Comparison of ENCODE assay signal across 14 mouse cellular contexts in the genomic region with DNA sequence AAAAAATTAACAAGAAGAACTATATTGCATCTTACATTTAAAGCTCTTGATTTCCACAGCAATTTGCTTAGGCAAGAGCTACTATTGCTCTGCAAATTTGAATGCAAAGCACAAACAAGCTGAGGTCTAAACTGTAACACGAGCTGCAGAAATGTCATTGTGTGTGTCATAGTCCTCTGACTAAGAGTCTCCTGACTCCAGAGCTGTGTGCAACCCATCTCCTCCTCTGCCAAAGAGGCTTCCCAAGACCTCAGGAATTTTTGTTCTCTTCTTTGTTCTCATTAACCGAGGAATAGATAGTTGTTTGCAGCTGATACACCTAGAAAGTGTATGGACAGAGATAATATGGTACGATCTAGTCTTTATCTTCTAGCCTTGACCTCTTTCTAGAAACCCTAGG. TPM values are rescaled to one million over a fixed set of nuclear protein-coding genes. Genes with fewer than 3 reads are reported as not detected.
DNase-seq lines count a peak whose midpoint lies in the region; ATAC-seq and TF ChIP-seq lines count a peak whose summit lies in the region.
"Had no signal": no experiment of that assay in that cellular context is flagged by ENCODE, and none has a peak within 500 bp of the region (broad histone marks: within the 10 kb centered on the region; RNA-seq: fewer than 3 reads in every experiment).

No protein-coding gene starts in this region.

- no peak overlapping the region for H3K4me3 ChIP-seq in heart, postnatal 0 days (ENCODE audit: low read depth, low read length)
- H3K4me3 ChIP-seq in bone marrow macrophage, adult 2 months (ENCODE audit: insufficient read depth, low read length) = peak overlapping the region; percentile 47
- no peak overlapping the region for H3K4me3 ChIP-seq in limb, embryonic 10.5 days
- H3K4me3 ChIP-seq: embryonic facial prominence, embryonic 15.5 days; heart, embryonic 13.5 days; limb, embryonic 15.5 days had no signal

- no peaks in the 10 kb centered on the region for H3K36me3 ChIP-seq in heart, postnatal 0 days (replicated peaks; ENCODE audit: control insufficient read depth, insufficient read depth, low read length)
- no peaks in the 10 kb centered on the region for H3K36me3 ChIP-seq in limb, embryonic 10.5 days
- H3K36me3 ChIP-seq: embryonic facial prominence, embryonic 15.5 days; G1E; heart, embryonic 13.5 days; limb, embryonic 15.5 days had no signal

- no peaks in the 10 kb centered on the region for H3K9me3 ChIP-seq in heart, postnatal 0 days (replicated peaks; ENCODE audit: control insufficient read depth, low read length)
- no peaks in the 10 kb centered on the region for H3K9me3 ChIP-seq in limb, embryonic 10.5 days (replicated peaks)
- H3K9me3 ChIP-seq: embryonic facial prominence, embryonic 15.5 days; heart, embryonic 13.5 days; limb, embryonic 15.5 days had no signal

- peak overlapping the region; percentile 77 for H3K27ac ChIP-seq in heart, postnatal 0 days (ENCODE audit: low read depth)
- peak overlapping the region; percentile 93 for H3K27ac ChIP-seq in bone marrow macrophage, adult 2 months (ENCODE audit: insufficient read depth, low read depth, low read length)
- H3K27ac ChIP-seq in limb, embryonic 10.5 days = no peak overlapping the region
- H3K27ac ChIP-seq: embryonic facial prominence, embryonic 15.5 days; heart, embryonic 13.5 days; limb, embryonic 15.5 days had no signal

- no peak; the same call in 1 of the 2 replicates for TF ChIP-seq EP300 in heart, postnatal 0 days (IDR thresholded peaks at IDR 0.05; ENCODE audit: low read depth)

- H3K4me2 ChIP-seq in heart, postnatal 0 days (ENCODE audit: low read depth, low read length) = peak overlapping the region; percentile 30
- H3K4me2 ChIP-seq: embryonic facial prominence, embryonic 15.5 days; heart, embryonic 13.5 days; limb, embryonic 15.5 days had no signal

- no peak for TF ChIP-seq CTCF in heart, postnatal 0 days (IDR thresholded peaks at IDR 0.05; ENCODE audit: low read depth)
- no peak for TF ChIP-seq CTCF in bone marrow macrophage, adult 2 months (IDR thresholded peaks at IDR 0.05; ENCODE audit: low read depth, low read length)

- H3K4me1 ChIP-seq in heart, postnatal 0 days (ENCODE audit: control insufficient read depth, insufficient read depth) = peaks cover 9% of the 10 kb centered on the region; the same call in 1 of the 2 replicates
- H3K4me1 ChIP-seq in bone marrow macrophage, adult 2 months (ENCODE audit: control insufficient read depth, insufficient read depth, low read length) = peaks cover 53% of the 10 kb centered on the region
- H3K4me1 ChIP-seq in limb, embryonic 10.5 days = no peaks in the 10 kb centered on the region
- H3K4me1 ChIP-seq: embryonic facial prominence, embryonic 15.5 days; limb, embryonic 15.5 days had no signal

- TF ChIP-seq POLR2A in bone marrow macrophage, adult 2 months (IDR thresholded peaks at IDR 0.05; ENCODE audit: borderline replicate concordance, low read depth, low read length) = no peak

- WGBS in heart, postnatal 0 days = 36% methylated on average over 3 of the region's 3 CpGs
- whole genome bisulfite sequencing in limb, embryonic 10.5 days = 83% methylated on average over 3 of the region's 3 CpGs

- ATAC-seq in heart, postnatal 0 days (ENCODE audit: insufficient read depth, low read depth) = no peak
- ATAC-seq in CD4-positive, CD25-positive, alpha-beta regulatory T cell, adult 4 months = peak; percentile 26
- ATAC-seq in megakaryocyte progenitor cell, adult 5-6 weeks (replicated peaks; ENCODE audit: poor library complexity) = 0 out of 2 replicates have a peak, but pooled peaks have one; percentile 6

- peak; percentile 19 for DNase-seq in heart, postnatal 0 days (ENCODE audit: low spot score)
- no peak for DNase-seq in heart, adult 9 months (ENCODE audit: low spot score in 2 of 2)
- no peak for DNase-seq in cerebellum, adult 9-11 months
- no peak for DNase-seq in limb, embryonic 10.5 days (ENCODE audit: low spot score)
- DNase-seq in thymus, postnatal 4 days = no peak
- DNase-seq: cerebellum, postnatal 10 days; retina, postnatal 1 day had no signal

- no peaks in the 10 kb centered on the region for H3K27me3 ChIP-seq in heart, postnatal 0 days (ENCODE audit: control insufficient read depth, insufficient read depth, low read length)
- H3K27me3 ChIP-seq in limb, embryonic 10.5 days (ENCODE audit: low read depth, poor library complexity, severe bottlenecking) = no peaks in the 10 kb centered on the region
- H3K27me3 ChIP-seq: embryonic facial prominence, embryonic 15.5 days; heart, embryonic 13.5 days; limb, embryonic 15.5 days had no signal

- no peak overlapping the region for H3K9ac ChIP-seq in heart, postnatal 0 days (replicated peaks; ENCODE audit: low read depth, low read length)
- H3K9ac ChIP-seq: embryonic facial prominence, embryonic 15.5 days; heart, embryonic 13.5 days; limb, embryonic 15.5 days had no signal

RNA-seq across cellular contexts. Expression of a gene that starts 8.2 kb away (rescaled TPM):
- 7.8 and 20.4 TPM in 2 replicates for total RNA-seq in heart, postnatal 0 days (2014; rRNA removed; ENCODE audit: low replicate concordance)
- 2.3 and 2.8 TPM in 2 replicates for polyA plus RNA-seq in heart, postnatal 0 days (2015; fragmentation: Nextera tagmentation; extraction: Ambion mirVana)
- polyA plus RNA-seq in CD4-positive, CD25-positive, alpha-beta regulatory T cell, adult 4 months (2017; shearing (Covaris generic)) = 10 to 100 TPM; 27.8 to 48.7 TPM
- 175 and 187 TPM in 2 replicates for polyA plus RNA-seq in bone marrow macrophage, adult 2 months (2012; ENCODE audit: insufficient read depth, insufficient read length, missing spikeins)
- 23.1 and 32.0 TPM in 2 replicates for total RNA-seq in megakaryocyte progenitor cell, adult 5-6 weeks (2015)
- 24.5 and 29.0 TPM in 2 replicates for total RNA-seq in megakaryocyte progenitor cell, adult 5-6 weeks (2017)
- 0.21 and 0.36 TPM in 2 replicates for polyA plus RNA-seq in limb, embryonic 10.5 days (2016; fragmentation: Nextera tagmentation; extraction: Ambion mirVana)
- polyA plus RNA-seq: G1E had no signal
